Mouse (Mus musculus) MEL (cell line): ENCODE data around the gene Emilin2.

ENCODE experiments used
- CTCF ChIP-seq, 3 experiments: IDR thresholded peaks in 2 of 3; conservative IDR thresholded peaks in 1 of 3; 2 replicates each; pipeline ENCODE4 v1.5.1; 2011 to 2012; ENCODE audit warnings: low read length in 3 of 3, low read depth in 2 of 3, mild to moderate bottlenecking in 2 of 3, improper control_type of control experiment in 1 of 3, inconsistent platforms in 1 of 3, mixed read lengths in 1 of 3, moderate library complexity in 1 of 3; ENCODE audit not compliant: control insufficient read depth in 1 of 3, insufficient read depth in 1 of 3, poor library complexity in 1 of 3, severe bottlenecking in 1 of 3
- JUND ChIP-seq: IDR thresholded peaks from 2 replicates; pipeline ENCODE4 v1.6.1; 2011; ENCODE audit warnings: low read depth, mild to moderate bottlenecking, improper control_type of control experiment, low read length
- MEF2A ChIP-seq: IDR thresholded peaks from 2 replicates; pipeline ENCODE4 v1.6.1; 2014; ENCODE audit warnings: low read depth, mild to moderate bottlenecking, inconsistent platforms, low read length, improper control_type of control experiment; ENCODE audit not compliant: poor library complexity, insufficient replicate concordance, severe bottlenecking; ENCODE audit errors: extremely low read depth
- NRF1 ChIP-seq: IDR thresholded peaks from 2 replicates; pipeline ENCODE4 v1.6.1; 2014; ENCODE audit warnings: low read depth, mild to moderate bottlenecking, inconsistent platforms, low read length, improper control_type of control experiment, moderate library complexity; ENCODE audit not compliant: poor library complexity, insufficient read depth, severe bottlenecking
- POLR2AphosphoS2 ChIP-seq: IDR thresholded peaks from 2 replicates; pipeline ENCODE4 v1.6.1; 2011; ENCODE audit warnings: low read length, improper control_type of control experiment
- RAD21 ChIP-seq: IDR thresholded peaks from 2 replicates; pipeline ENCODE4 v1.6.1; 2011; ENCODE audit warnings: mild to moderate bottlenecking, low read depth, low read length, improper control_type of control experiment
- RCOR1 ChIP-seq: IDR thresholded peaks from 2 replicates; pipeline ENCODE4 v1.6.1; 2012; ENCODE audit warnings: low read depth, mild to moderate bottlenecking, inconsistent platforms, low read length, improper control_type of control experiment

DNA sequence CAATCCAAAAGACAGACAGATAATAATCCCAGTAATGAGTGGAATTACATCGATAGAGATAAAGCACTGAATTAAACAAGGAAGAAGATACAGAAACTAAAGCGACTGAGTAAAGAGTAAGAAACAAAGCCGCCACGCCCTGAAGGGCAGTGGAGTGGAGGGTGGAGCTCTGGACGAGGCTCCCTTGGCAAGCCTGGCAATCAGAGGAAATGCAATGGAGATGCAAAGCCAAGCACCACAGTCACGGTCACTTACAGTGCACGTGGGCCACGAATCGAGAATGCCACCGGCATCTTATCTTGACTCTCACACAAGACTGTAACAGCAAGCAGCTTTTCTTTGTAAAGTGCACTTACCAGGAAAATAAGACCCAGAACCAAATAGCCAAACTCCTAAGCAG lies 35.0 kb downstream of the Emilin2 start:
- TF ChIP-seq POLR2AphosphoS2 (no peak), RCOR1 (no peak), CTCF (IDR thresholded peaks at IDR 0.05 in 2 of 3, conservative IDR thresholded peaks at IDR 0.05 in 1 of 3; ENCODE audit: control insufficient read depth in 1 of 3, insufficient read depth in 1 of 3, low read depth in 2 of 3, low read length in 3 of 3, poor library complexity in 1 of 3, severe bottlenecking in 1 of 3) (no peak), RAD21 (no peak), NRF1 (no peak), JUND (no peak), MEF2A (no peak)
